Mouse (Mus musculus) stomach, postnatal 0 days (tissue): ENCODE results near the gene Cbs.

ENCODE experiments used
- CTCF ChIP-seq: IDR thresholded peaks from 2 replicates; pipeline ENCODE4 v1.5.1; 2016; ENCODE audit warnings: antibody characterized with exemption, low read depth, mild to moderate bottlenecking, moderate library complexity
- EP300 ChIP-seq: optimal IDR thresholded peaks from 2 replicates; pipeline ENCODE3; 2016; ENCODE audit warnings: antibody characterized with exemption

DNA sequence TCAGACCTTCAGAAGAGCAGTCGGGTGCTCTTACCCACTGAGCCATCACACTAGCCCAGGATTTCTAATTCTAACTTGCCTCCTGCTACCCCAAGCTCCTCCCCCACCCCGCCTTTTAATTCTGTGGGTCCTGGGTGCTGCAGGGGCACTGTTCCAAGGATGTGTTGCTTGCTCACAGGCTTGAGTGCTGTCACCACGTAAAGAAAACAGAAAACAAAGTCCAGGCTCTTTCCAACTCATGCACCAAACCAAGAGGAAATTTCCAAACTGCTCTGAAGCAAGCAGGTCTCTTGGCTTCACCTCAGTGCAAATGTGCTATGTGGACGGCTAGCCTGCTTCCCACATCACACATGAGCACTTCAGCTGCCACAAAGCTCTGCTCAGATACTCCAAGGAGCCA is 18.3 kb upstream of the Cbs start:
- no peak for TF ChIP-seq CTCF
- TF ChIP-seq EP300, result no peak
